Comparison of ENCODE assay signal across 1 mouse cellular context in genomic region chr7:38236400-38237105, GRCm38 (mm10).
TF ChIP-seq lines count a peak whose summit lies in the region.

No protein-coding gene starts in this region.

TF ChIP-seq in MEL, 35 proteins besides CTCF, POLR2A, EP300 and RAD21 (continued from another document):
- no peak; the same call in 1 of the 2 replicates for TF ChIP-seq RCOR1 (IDR thresholded peaks at IDR 0.05; ENCODE audit: low read depth, low read length)
